Comparison of ENCODE assay signal across 9 mouse cellular contexts in genomic region chr1:158669971-158670592, GRCm38 (mm10).
DNase-seq lines count a peak whose midpoint lies in the region; ATAC-seq and TF ChIP-seq lines count a peak whose summit lies in the region.
"Had no signal": no experiment of that assay in that cellular context is flagged by ENCODE, and none has a peak within 500 bp of the region (broad histone marks: within the 10 kb centered on the region; RNA-seq: fewer than 3 reads in every experiment).

No protein-coding gene starts in this region.

- ATAC-seq in kidney, postnatal 0 days (replicated peaks; ENCODE audit: low FRiP score, low read depth), result peak; percentile 63; the same call in 1 of the 2 replicates

- no peak overlapping the region for H3K9ac ChIP-seq in kidney, postnatal 0 days (ENCODE audit: low read depth, low read length)
- H3K9ac ChIP-seq: embryonic facial prominence, embryonic 15.5 days had no signal

- no peak overlapping the region for H3K4me3 ChIP-seq in kidney, postnatal 0 days (replicated peaks; ENCODE audit: low read depth, low read length)
- H3K4me3 ChIP-seq: embryonic facial prominence, embryonic 15.5 days had no signal

- peak; percentile 60 for DNase-seq in 416B (ENCODE audit: low read depth)
- DNase-seq in adrenal gland, adult (ENCODE audit: inconsistent age in 2 of 2, low spot score in 1 of 2), result peak; percentile 56 to 85
- peak; percentile 79 for DNase-seq in embryo, embryonic 10 days (ENCODE audit: low spot score)
- peak; percentile 42 for DNase-seq in heart, adult 8-10 months (ENCODE audit: low spot score)
- peak; percentile 83 for DNase-seq in kidney, postnatal 0 days (ENCODE audit: low spot score)
- peak; percentile 39 to 50 for DNase-seq in lung, adult 18-20 months
- peak; percentile 6 for DNase-seq in ovary, postnatal 10 days (ENCODE audit: low spot score)
- peak; percentile 66 for DNase-seq in urinary bladder, postnatal 14 days (ENCODE audit: low spot score)

- H3K4me1 ChIP-seq in kidney, postnatal 0 days (replicated peaks; ENCODE audit: insufficient read depth, low read length), result no peaks in the 10 kb centered on the region
- H3K4me1 ChIP-seq: embryonic facial prominence, embryonic 15.5 days had no signal

- no peaks in the 10 kb centered on the region for H3K27me3 ChIP-seq in kidney, postnatal 0 days (ENCODE audit: insufficient read depth, low read length)
- H3K27me3 ChIP-seq: embryonic facial prominence, embryonic 15.5 days had no signal

- 34% methylated on average over 3 of the region's 3 CpGs for WGBS in kidney, postnatal 0 days

- no peak overlapping the region for H3K4me2 ChIP-seq in kidney, postnatal 0 days (ENCODE audit: low read length)
- H3K4me2 ChIP-seq: embryonic facial prominence, embryonic 15.5 days had no signal

- H3K27ac ChIP-seq in kidney, postnatal 0 days, result no peak overlapping the region
- H3K27ac ChIP-seq: embryonic facial prominence, embryonic 15.5 days had no signal

- H3K9me3 ChIP-seq in kidney, postnatal 0 days (replicated peaks; ENCODE audit: low read length), result no peaks in the 10 kb centered on the region
- H3K9me3 ChIP-seq: embryonic facial prominence, embryonic 15.5 days had no signal

- H3K36me3 ChIP-seq in kidney, postnatal 0 days (ENCODE audit: insufficient read depth, low read length), result no peaks in the 10 kb centered on the region
- H3K36me3 ChIP-seq: embryonic facial prominence, embryonic 15.5 days had no signal

- peak; percentile 89 for TF ChIP-seq CTCF in kidney, postnatal 0 days (IDR thresholded peaks at IDR 0.05; ENCODE audit: low read depth)

Comparison
In these comparisons a context has a peak if more than half of its experiments do, and no peak if none do; other contexts are left out.
1. DNase-seq: peak in every context shown above with its lines; median percentile 83 in kidney, postnatal 0 days; 79 in embryo, embryonic 10 days; 70 in adrenal gland, adult; 66 in urinary bladder, postnatal 14 days; 60 in 416B; 44 in lung, adult 18-20 months; 42 in heart, adult 8-10 months; 6 in ovary, postnatal 10 days.